Mouse (Mus musculus): Measurements from ENCODE around the gene B430305J03Rik. TPM values are rescaled to one million over a fixed set of nuclear protein-coding genes. Genes with fewer than 3 reads are reported as not detected.
A peak's percentile ranks its signal among the peaks of the same experiment; 100 is the strongest.

B430305J03Rik gene
- polyA plus RNA-seq, 1 experiment from 2014 or later, result not detected

DNA sequence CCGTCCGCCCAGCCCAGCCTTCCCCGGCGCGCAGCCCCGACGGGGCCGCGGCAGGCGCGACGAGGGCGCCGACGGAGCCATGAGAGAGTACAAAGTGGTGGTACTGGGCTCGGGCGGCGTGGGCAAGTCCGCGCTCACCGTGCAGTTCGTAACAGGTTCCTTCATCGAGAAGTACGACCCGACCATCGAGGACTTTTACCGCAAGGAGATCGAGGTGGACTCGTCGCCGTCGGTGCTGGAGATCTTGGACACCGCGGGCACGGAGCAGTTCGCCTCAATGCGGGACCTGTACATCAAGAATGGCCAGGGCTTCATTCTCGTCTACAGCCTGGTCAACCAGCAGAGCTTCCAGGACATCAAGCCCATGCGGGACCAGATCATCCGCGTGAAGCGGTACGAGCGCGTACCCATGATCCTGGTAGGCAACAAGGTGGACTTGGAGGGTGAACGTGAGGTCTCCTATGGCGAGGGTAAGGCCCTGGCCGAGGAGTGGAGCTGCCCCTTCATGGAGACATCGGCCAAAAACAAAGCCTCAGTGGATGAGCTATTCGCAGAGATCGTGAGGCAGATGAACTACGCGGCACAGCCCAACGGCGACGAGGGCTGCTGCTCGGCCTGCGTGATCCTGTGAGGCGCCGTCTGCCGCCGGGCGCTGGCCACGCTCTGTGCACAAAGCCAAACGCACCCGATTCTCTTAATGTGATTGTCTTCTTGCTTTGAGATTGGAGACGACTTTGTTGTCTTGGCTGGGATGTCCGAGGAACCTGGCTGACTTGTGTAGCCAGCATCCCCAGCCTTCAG, 573 bp downstream of the B430305J03Rik start:
- Histone ChIP-seq H3K9me3 (no peaks in the 10 kb centered on the region), H3K4me1 (peaks cover 17% of the 10 kb centered on the region), H3K27me3 (replicated peaks; ENCODE audit: low read depth, poor library complexity, severe bottlenecking) (no peaks in the 10 kb centered on the region), H3K36me3 (replicated peaks) (peaks cover 4% of the 10 kb centered on the region; the same call in 1 of the 2 replicates), H3K4me3 (peak overlapping the region; percentile 80), H3K27ac (replicated peaks) (peak overlapping the region; percentile 93)
- under 1% methylated on average over 68 of the region's 68 CpGs for WGBS
- peak; percentile 63 for DNase-seq (ENCODE audit: low spot score)

DNA sequence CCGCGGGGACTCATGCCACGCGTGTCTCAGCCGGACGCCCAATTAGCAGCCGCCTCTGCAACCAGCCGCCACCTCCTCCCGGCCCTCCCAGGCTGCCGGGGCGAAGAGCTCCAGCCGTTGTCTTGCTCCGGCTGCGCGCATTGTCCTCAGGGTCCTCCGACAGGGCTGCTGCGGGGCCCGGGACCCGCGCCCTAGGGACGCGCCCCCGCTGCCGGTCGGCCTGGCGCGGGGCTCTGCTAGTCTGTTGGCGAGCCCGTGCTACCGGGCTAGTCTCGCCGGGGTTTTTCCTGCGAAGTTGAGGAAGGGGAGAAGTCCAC, 1.1 kb downstream of the B430305J03Rik start:
- Histone ChIP-seq H3K4me3 (peak overlapping the region; percentile 80), H3K4me1 (peaks cover 17% of the 10 kb centered on the region), H3K36me3 (replicated peaks) (peaks cover 4% of the 10 kb centered on the region; the same call in 1 of the 2 replicates), H3K27ac (replicated peaks) (peak overlapping the region; percentile 93), H3K9me3 (no peaks in the 10 kb centered on the region), H3K27me3 (replicated peaks; ENCODE audit: low read depth, poor library complexity, severe bottlenecking) (no peaks in the 10 kb centered on the region)
- no peak for DNase-seq (ENCODE audit: low spot score)
- under 1% methylated on average over 33 of the region's 33 CpGs for WGBS

DNA sequence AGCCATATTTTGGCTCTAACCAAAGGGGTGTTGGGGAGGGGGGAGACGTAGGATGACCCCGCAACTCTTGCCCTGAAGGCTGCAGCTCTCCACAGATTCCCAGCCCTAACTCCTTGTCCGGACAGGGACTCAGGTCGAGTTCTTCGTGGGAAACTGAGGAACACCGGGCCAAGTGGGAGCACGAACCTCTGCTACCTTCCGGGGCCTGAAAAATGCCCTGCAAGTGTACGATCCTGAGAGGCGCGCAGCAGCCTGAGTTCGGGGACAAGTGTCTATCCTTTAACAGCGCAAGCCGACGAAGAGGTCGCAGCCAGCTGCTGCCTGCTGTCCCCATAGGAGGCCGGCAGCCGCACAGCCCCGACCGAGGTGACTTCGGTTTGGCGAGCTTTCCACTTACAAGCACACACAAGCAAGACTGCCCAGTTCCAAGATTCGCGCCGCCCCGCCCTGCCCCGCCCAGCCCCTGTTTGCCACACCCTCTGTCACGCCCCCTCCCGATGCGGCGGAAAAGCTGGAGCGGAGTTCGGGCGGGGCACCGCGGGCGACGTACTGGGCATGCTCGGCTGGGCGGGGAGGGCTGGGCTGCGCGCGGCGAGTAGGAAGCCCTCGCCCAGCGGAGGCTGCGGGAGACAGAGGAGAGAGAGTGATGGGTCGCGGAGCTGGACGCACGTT, 1.6 kb downstream of the B430305J03Rik start:
- peak overlapping the region; percentile 93 for H3K27ac ChIP-seq (replicated peaks)
- peak; percentile 98 for DNase-seq (ENCODE audit: low spot score)
- H3K27me3 ChIP-seq (replicated peaks; ENCODE audit: low read depth, poor library complexity, severe bottlenecking), result no peaks in the 10 kb centered on the region
- WGBS, result under 1% methylated on average over 49 of the region's 51 CpGs
- H3K9me3 ChIP-seq, result no peaks in the 10 kb centered on the region
- peaks cover 17% of the 10 kb centered on the region for H3K4me1 ChIP-seq
- H3K4me3 ChIP-seq, result peak overlapping the region; percentile 80
- H3K36me3 ChIP-seq (replicated peaks), result peaks cover 4% of the 10 kb centered on the region; the same call in 1 of the 2 replicates

DNA sequence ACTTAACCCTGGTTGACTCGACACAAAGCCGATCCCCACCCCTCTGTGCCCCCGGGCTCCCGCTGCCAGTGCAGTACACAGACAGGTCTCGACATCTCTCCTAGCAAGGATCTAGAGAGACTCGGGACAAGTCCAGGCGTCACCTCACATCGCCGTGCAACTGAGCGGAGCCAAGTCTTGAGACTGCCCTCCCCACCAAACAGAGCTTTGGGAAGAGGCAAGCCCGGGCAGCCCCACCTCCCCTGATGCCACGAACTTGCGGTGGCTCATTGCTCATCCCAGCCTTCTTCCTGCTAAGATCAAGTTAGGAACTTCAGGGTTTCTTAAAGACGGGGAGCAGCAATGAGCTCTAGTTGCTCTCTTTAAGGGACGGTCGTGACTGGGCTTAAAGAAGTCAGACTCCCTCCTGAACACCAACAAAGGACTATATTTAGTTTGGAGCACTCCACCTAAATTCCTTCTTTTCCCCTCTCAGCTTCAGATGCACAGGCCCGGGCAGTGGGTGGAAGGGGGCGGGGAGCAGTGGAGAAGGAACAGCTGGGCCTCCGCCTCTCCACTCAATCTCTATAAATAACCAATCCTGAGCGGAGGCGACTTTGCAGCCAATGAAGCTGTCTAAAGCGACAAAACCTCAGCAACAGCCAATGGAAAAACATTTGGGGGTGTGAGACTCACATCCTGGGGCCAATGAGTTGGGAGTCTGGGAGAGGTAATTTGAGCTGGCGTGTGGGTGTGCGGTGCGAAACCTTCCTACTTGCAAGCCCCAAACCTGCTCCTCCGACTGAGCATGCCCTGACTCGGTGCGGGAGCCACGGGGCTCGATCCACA, 2.4 kb downstream of the B430305J03Rik start:
- WGBS, result under 1% methylated on average over 30 of the region's 30 CpGs
- peak overlapping the region; percentile 80 for H3K4me3 ChIP-seq
- peak; percentile 96 for DNase-seq (ENCODE audit: low spot score)
- H3K36me3 ChIP-seq (replicated peaks), result 0 out of 2 replicates have a peak, but pooled peaks cover under 1% of the 10 kb centered on the region
- no peaks in the 10 kb centered on the region for H3K27me3 ChIP-seq (replicated peaks; ENCODE audit: low read depth, poor library complexity, severe bottlenecking)
- H3K4me1 ChIP-seq, result peaks cover 17% of the 10 kb centered on the region
- no peaks in the 10 kb centered on the region for H3K9me3 ChIP-seq
- peak overlapping the region; percentile 93 for H3K27ac ChIP-seq (replicated peaks)

DNA sequence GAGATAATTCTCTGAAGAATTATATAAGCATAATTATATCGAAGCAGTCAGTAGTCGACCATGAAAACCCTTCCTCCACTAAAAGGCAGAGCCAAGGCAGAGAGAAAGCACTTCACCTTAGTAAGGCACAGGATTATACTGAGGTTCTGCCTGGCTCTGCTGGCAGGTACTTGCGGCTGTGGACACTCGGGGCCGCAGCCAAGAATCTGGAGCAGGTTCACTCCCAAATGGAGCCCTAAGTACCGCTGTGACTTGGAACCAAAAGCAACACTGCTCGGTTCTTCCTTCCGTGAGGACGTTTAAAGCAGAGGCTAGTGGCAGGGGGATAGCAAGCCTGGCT, 3.0 kb downstream of the B430305J03Rik start:
- DNase-seq (ENCODE audit: low spot score), result no peak
- Histone ChIP-seq H3K9me3 (no peaks in the 10 kb centered on the region), H3K27ac (replicated peaks) (peak overlapping the region; percentile 93), H3K36me3 (replicated peaks) (no peaks in the 10 kb centered on the region), H3K4me1 (peaks cover 17% of the 10 kb centered on the region), H3K27me3 (replicated peaks; ENCODE audit: low read depth, poor library complexity, severe bottlenecking) (no peaks in the 10 kb centered on the region), H3K4me3 (peak overlapping the region; percentile 80)
- 6% methylated on average over 9 of the region's 9 CpGs for WGBS

DNA sequence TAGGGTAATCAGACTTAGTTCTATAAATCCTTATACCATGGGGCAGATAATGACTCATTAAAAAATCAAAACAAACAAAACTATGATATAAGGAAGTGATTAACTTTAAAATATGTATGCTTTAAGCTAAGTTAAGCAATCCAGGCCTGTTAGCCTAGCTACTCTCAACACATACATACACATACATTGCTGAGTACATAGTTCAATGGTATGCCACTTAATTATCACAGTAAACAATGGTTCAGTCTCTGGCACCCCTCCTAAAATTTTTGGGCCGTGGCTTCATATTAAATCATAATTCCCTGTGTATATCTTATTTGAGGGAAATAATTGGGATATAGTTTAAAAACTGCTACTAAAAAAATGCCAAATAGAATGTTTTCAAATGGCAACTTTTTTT, 4.4 kb downstream of the B430305J03Rik start, which contains the start of gene Rap2b:
Gene Rap2b, plus strand, starts transcription at position 301 of the 400 bp plus-strand sequence.
- 0 out of 2 replicates have a peak within 1 kb of the TSS, but pooled peaks have one; percentile 80 for H3K4me3 ChIP-seq
- DNase-seq (ENCODE audit: low spot score), result no peak
- no peaks in the 10 kb centered on the region for H3K9me3 ChIP-seq
- H3K36me3 ChIP-seq (replicated peaks), result no peaks in the 10 kb centered on the region
- H3K27me3 ChIP-seq (replicated peaks; ENCODE audit: low read depth, poor library complexity, severe bottlenecking), result no peaks in the 10 kb centered on the region
- WGBS, result 86% methylated on average over 1 of the region's 1 CpGs
- peaks cover 5% of the 10 kb centered on the region for H3K4me1 ChIP-seq
- no peak within 1 kb of the TSS for H3K27ac ChIP-seq (replicated peaks)

DNA sequence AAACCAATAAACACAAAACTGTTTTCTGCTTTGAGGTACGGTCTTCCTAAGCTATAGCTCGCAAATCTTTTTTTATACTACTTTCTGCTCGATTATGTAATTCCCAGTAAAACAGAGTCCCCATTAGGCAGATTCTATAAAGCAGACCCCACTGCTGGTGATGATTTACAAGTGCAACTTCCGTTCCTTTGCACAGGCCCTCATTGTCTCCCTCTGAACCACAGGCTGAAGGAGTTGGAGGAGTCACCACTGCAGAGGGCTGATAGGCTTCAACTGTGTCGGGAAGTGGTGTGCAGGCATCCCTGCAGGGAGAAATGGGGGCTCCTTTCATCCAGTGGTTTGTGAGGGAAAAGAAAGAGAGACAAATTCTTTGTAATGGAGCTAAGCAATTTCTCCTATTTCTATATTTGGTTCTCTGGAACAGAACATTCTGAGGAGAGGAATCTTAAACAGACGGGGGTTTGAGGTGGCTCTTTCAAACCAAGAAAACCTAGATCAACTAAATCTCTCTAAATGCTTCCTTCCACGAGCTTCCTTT, 6.9 kb downstream of the B430305J03Rik start:
- H3K36me3 ChIP-seq (replicated peaks), result no peaks in the 10 kb centered on the region
- H3K9me3 ChIP-seq, result no peaks in the 10 kb centered on the region
- DNase-seq (ENCODE audit: low spot score), result no peak
- no peaks in the 10 kb centered on the region for H3K27me3 ChIP-seq (replicated peaks; ENCODE audit: low read depth, poor library complexity, severe bottlenecking)
- H3K4me3 ChIP-seq, result no peak overlapping the region
- WGBS, result 50% methylated on average over 7 of the region's 7 CpGs
- no peak overlapping the region for H3K27ac ChIP-seq (replicated peaks)
- H3K4me1 ChIP-seq, result no peaks in the 10 kb centered on the region; the same call in 1 of the 2 replicates

DNA sequence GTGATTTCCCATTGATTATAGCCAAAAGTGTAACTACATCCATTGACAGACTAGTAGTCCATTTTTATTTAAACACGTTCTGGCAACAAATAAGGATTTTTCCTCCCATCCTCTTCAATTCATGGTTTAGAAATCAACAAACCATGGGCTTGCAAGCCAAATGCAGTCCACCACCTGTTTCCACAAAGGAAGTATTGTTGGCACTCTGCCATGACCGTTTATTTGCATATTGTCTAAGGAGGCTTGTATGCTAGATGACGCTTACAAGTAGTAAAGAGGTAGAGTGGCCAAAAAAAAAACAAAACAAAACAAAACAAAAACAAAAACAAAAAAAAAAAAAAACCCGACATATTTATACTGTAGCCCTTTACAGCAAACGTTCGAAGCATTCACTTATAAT, 7.6 kb downstream of the B430305J03Rik start:
- DNase-seq (ENCODE audit: low spot score), result no peak
- no peaks in the 10 kb centered on the region for H3K27me3 ChIP-seq (replicated peaks; ENCODE audit: low read depth, poor library complexity, severe bottlenecking)
- no peak overlapping the region for H3K4me3 ChIP-seq
- WGBS, result 69% methylated on average over 6 of the region's 6 CpGs
- no peak overlapping the region for H3K27ac ChIP-seq (replicated peaks)
- no peaks in the 10 kb centered on the region; the same call in 1 of the 2 replicates for H3K4me1 ChIP-seq
- no peaks in the 10 kb centered on the region for H3K9me3 ChIP-seq
- no peaks in the 10 kb centered on the region for H3K36me3 ChIP-seq (replicated peaks)

DNA sequence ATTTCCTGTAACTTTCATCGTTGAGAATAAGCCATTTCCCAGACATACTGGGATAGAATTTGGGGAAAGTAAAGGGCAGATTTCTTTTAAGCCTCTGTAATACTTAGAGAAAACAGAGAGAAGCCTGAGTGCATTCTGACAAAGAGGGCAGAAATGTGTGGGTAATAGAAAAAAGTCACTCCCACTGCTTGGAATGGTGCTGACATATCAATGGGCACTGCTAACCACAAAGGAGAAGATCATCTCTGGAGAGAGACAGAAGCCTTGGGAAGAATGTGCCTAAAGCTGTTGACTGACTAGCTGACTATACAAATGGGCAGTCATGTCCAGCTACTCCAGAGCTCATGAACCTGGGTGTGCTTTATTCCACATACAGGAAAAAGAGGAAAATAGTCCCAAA, 10.3 kb downstream of the B430305J03Rik start:
- WGBS, result 69% methylated on average over 1 of the region's 1 CpGs
- Histone ChIP-seq H3K36me3 (replicated peaks) (no peaks in the 10 kb centered on the region), H3K4me3 (no peak overlapping the region), H3K27ac (replicated peaks) (no peak overlapping the region), H3K27me3 (replicated peaks; ENCODE audit: low read depth, poor library complexity, severe bottlenecking) (no peaks in the 10 kb centered on the region), H3K4me1 (no peaks in the 10 kb centered on the region), H3K9me3 (no peaks in the 10 kb centered on the region)
- DNase-seq (ENCODE audit: low spot score), result no peak

DNA sequence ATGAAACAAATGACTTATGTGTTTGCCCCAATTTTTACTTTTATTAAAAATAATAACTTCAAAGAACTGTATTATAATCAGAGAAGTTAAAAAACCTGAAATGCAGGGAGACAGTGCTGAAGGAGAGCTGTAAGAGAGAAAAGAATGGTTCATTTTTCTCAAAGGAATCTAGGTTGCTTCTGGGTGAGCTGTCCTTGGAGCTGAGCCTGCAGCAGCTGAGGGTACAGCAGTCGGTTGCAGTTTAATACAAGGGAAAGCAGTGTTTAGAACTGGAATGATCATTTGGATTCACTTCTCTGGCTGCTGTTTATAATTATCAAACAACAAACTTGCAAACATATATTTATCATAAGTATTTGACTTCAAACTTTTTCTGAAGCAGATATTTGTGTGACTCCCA, 16.3 kb downstream of the B430305J03Rik start:
- Histone ChIP-seq H3K9me3 (no peaks in the 10 kb centered on the region), H3K36me3 (replicated peaks) (no peaks in the 10 kb centered on the region), H3K4me3 (no peak overlapping the region), H3K27ac (replicated peaks) (no peak overlapping the region), H3K4me1 (peaks cover 4% of the 10 kb centered on the region), H3K27me3 (replicated peaks; ENCODE audit: low read depth, poor library complexity, severe bottlenecking) (no peaks in the 10 kb centered on the region)
- no peak for DNase-seq (ENCODE audit: low spot score)
- 60% methylated on average over 1 of the region's 1 CpGs for WGBS

DNA sequence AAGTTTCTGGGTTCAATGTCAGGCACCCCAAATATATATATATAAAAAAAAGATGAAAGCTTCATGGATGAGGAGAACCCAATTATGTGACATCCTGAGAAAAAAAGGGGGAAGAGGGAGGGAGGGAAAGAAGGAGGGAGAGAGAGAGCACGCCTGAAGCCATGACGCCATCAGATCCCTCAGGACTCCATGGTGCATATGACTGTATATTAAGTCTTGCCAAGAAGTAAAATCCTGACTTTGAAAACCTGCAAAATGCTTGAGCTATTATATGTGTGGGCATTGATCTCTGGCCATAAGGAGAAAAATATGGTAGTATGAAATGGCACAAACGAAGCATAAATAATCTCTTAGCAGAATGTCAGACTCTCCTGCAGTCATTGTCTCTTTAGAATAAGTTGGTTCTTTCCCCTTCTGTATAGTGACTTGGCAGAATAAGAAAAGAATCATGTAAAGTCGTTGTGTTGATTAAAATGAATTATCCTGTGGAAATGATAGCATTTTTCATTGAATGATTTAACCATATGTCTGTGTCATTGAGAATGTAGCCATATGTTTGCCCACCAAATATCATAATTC, 17.6 kb downstream of the B430305J03Rik start:
- WGBS, result 83% methylated on average over 4 of the region's 4 CpGs

DNA sequence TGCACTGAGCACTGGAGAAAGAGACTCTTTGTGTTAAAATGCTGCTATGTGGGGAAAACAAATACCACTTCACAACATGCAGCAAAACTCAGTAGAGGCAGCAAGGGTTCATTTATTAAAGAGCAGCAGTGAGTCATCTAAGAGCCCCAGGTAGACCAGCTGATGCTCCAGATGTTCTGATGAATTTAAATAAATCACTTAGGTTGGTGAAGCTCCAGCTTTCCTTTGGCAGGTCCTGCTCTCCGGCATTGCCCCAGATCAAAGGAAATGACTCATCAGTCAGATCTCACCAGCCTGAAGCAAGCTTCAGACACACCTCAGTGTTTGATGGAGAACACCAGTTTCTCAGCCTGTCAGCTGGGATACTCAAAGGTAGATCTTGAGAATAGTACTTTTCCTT, 20.1 kb downstream of the B430305J03Rik start:
- Histone ChIP-seq H3K27ac (replicated peaks) (no peak overlapping the region), H3K4me3 (no peak overlapping the region), H3K4me1 (peaks cover 4% of the 10 kb centered on the region), H3K27me3 (replicated peaks; ENCODE audit: low read depth, poor library complexity, severe bottlenecking) (no peaks in the 10 kb centered on the region), H3K9me3 (no peaks in the 10 kb centered on the region), H3K36me3 (replicated peaks) (no peaks in the 10 kb centered on the region)
- no peak for DNase-seq (ENCODE audit: low spot score)
- WGBS, result 32% methylated on average over 1 of the region's 1 CpGs

More for the DNA sequence above, 17.6 kb downstream of the B430305J03Rik start:
- H3K4me3 ChIP-seq, result no peak overlapping the region
- peaks cover 4% of the 10 kb centered on the region for H3K4me1 ChIP-seq
- H3K9me3 ChIP-seq, result no peaks in the 10 kb centered on the region
- no peak overlapping the region for H3K27ac ChIP-seq (replicated peaks)
- no peak for DNase-seq (ENCODE audit: low spot score)
- no peaks in the 10 kb centered on the region for H3K36me3 ChIP-seq (replicated peaks)
- no peaks in the 10 kb centered on the region for H3K27me3 ChIP-seq (replicated peaks; ENCODE audit: low read depth, poor library complexity, severe bottlenecking)

Data from embryonic facial prominence, embryonic 10.5 days (tissue).